Mouse (Mus musculus): ENCODE data around the gene Smtnl1.
"Not testable (repeated sequence)": the region's sequence is repeated elsewhere in the genome, so short reads cannot be mapped to it uniquely, and the experiment has no call there.

Gene Smtnl1

GRCm38 (mm10) chr2:84838593-84838949 is 16.1 kb upstream of the Smtnl1 start, which contains the start of gene Slc43a1:
Gene Slc43a1, plus strand, starts transcription at chr2:84838850.
- no peak for DNase-seq (ENCODE audit: low read depth, low spot score)

GRCm38 (mm10) chr2:84837817-84838592 is 15.6 kb upstream of the Smtnl1 start:
- DNase-seq (ENCODE audit: low read depth, low spot score), result no peak

GRCm38 (mm10) chr2:84837107-84837506 is 14.7 kb upstream of the Smtnl1 start:
- DNase-seq (ENCODE audit: low read depth, low spot score), result no peak

GRCm38 (mm10) chr2:84831666-84832391 is 9.4 kb upstream of the Smtnl1 start:
- DNase-seq (ENCODE audit: low read depth, low spot score), result peak; percentile 81

- peak; percentile 68 for DNase-seq (ENCODE audit: low read depth, low spot score)
Measured at GRCm38 (mm10) chr2:84827283-84827920, 5.0 kb upstream of the Smtnl1 start.

- DNase-seq (ENCODE audit: low read depth, low spot score), result peak; percentile 85
Measured at GRCm38 (mm10) chr2:84826488-84827282, 4.2 kb upstream of the Smtnl1 start, which contains the start of gene Timm10. Gene Timm10, plus strand, starts transcription at chr2:84826997.

- no peak for DNase-seq (ENCODE audit: low read depth, low spot score)
Measured at GRCm38 (mm10) chr2:84823237-84823636, 785 bp upstream of the Smtnl1 start.

GRCm38 (mm10) chr2:84819861-84820260 is 2.6 kb downstream of the Smtnl1 start:
- DNase-seq (ENCODE audit: low read depth, low spot score), result no peak

- DNase-seq (ENCODE audit: low read depth, low spot score), result no peak
Measured at GRCm38 (mm10) chr2:84812676-84813075, 9.8 kb downstream of the Smtnl1 start.

GRCm38 (mm10) chr2:84811880-84812279 is 10.6 kb downstream of the Smtnl1 start:
- DNase-seq (ENCODE audit: low read depth, low spot score), result peak; percentile 87

- peak; percentile 69 for DNase-seq (ENCODE audit: low read depth, low spot score)
Measured at GRCm38 (mm10) chr2:84810886-84811577, 11.4 kb downstream of the Smtnl1 start.

- DNase-seq (ENCODE audit: low read depth, low spot score), result no peak
Measured at GRCm38 (mm10) chr2:84810526-84810885, 11.9 kb downstream of the Smtnl1 start.

GRCm38 (mm10) chr2:84809330-84809729 is 13.1 kb downstream of the Smtnl1 start:
- DNase-seq (ENCODE audit: low read depth, low spot score), result no peak

- DNase-seq (ENCODE audit: low read depth, low spot score), result no peak
Measured at GRCm38 (mm10) chr2:84806546-84806945, 15.9 kb downstream of the Smtnl1 start.

- DNase-seq (ENCODE audit: low read depth, low spot score), result no peak
Measured at GRCm38 (mm10) chr2:84803963-84804362, 18.5 kb downstream of the Smtnl1 start.

GRCm38 (mm10) chr2:84801223-84801622 is 21.2 kb downstream of the Smtnl1 start:
- not testable (repeated sequence) for DNase-seq (ENCODE audit: low read depth, low spot score)

- peak; percentile 65 for DNase-seq (ENCODE audit: low read depth, low spot score)
Measured at GRCm38 (mm10) chr2:84800304-84800703, 22.1 kb downstream of the Smtnl1 start.

- DNase-seq (ENCODE audit: low read depth, low spot score), result peak; percentile 80
Measured at GRCm38 (mm10) chr2:84799041-84799561, 23.4 kb downstream of the Smtnl1 start.

- DNase-seq (ENCODE audit: low read depth, low spot score), result peak; percentile 90
Measured at GRCm38 (mm10) chr2:84798493-84798921, 23.9 kb downstream of the Smtnl1 start, which contains the start of gene Ube2l6. Gene Ube2l6, plus strand, starts transcription at chr2:84798828.

- peak; percentile 90 for DNase-seq (ENCODE audit: low read depth, low spot score)
Measured at GRCm38 (mm10) chr2:84797833-84798492, 24.5 kb downstream of the Smtnl1 start.
